Mouse (Mus musculus): ENCODE measurements around the gene Gm7271.
A peak's percentile ranks its signal among the peaks of the same experiment; 100 is the strongest.

GRCm38 (mm10) chr5:76565321-76565720 is 81.5 kb downstream of the Gm7271 start:
- TF ChIP-seq POLR2A (IDR thresholded peaks at IDR 0.05; ENCODE audit: control insufficient read depth, extremely low read depth, insufficient read depth, low read length, poor library complexity) (no peak), CTCF (IDR thresholded peaks at IDR 0.05; ENCODE audit: borderline replicate concordance, control insufficient read depth, extremely low read depth, insufficient read depth, low read length, poor library complexity) (peak; percentile 92; the same call in 1 of the 2 replicates)

Measured in thymus, adult 2 months (tissue).